Mouse (Mus musculus): ENCODE data around the gene Tet3. TPM values are rescaled to one million over a fixed set of nuclear protein-coding genes. Genes with fewer than 3 reads are reported as not detected.

Gene Tet3
- total RNA-seq, 2 experiments from 2014 or later, result 25.2 to 38.5 TPM

GRCm38 (mm10) chr6:83478217-83478616, 19.3 kb upstream of the Tet3 start:
- DNase-seq, result no peak

DNA sequence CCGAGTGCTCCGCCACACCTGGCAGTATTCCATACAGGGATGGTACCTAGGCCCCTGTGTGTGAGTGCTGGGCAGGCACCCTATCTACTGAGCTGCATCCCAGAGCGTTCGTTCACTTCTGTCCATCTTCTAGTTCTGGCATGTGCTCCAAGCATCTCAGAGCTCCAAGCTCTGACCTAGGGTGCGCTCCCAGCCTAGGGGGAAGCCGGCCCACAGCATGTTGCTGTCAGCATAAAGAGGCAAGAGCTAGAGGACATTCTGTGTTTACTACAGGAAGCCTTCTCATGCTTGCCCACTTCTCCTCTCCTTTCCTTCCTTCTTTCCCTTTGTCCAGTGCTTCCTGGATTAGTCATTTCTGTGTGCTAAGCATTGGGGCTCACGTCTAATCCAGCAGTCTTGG, 16.5 kb upstream of the Tet3 start:
- DNase-seq, result no peak

DNA sequence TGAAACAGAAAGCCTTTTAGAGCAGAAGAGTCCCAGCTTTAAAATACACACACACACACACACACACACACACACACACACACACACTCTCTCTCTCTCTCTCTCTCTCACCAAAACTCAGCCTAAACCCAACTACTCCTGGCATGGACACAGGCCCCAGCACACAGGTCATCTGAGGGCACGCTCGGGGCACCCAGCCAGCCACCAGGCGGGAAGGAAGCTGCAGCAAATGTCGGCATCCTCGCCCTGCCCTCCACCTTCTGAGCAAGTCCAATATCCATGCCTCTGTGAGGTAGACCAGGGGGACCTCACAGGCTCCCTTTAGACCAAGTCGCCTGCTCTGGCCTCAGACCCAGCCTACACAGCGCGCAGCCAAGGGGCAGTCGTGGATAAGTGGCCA, 14.4 kb upstream of the Tet3 start:
- DNase-seq, result peak; percentile 71 to 85

- no peak for DNase-seq
Measured at GRCm38 (mm10) chr6:83471739-83472138, 12.9 kb upstream of the Tet3 start.

DNA sequence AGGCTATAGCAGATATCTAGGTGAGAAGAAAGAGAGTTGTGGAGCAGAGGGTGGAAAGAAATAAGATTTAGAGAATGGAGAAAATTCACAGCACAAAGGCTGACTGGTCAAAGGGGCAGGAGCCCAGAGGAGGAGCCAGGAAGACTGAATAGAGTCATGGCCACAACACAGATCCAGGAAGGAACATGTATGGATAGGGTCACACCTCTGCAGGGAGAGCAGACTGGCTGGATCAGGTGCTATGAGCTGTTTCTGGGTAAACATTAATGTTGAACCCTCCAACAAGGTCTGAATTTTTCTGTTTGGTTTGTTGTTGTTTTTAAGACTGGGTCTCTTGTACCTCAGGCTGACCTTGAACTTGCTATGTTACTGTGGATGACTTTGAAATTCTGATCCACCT, 5.1 kb upstream of the Tet3 start:
- no peak for DNase-seq

GRCm38 (mm10) chr6:83456984-83457810, 1.7 kb downstream of the Tet3 start:
- no peak for DNase-seq

DNA sequence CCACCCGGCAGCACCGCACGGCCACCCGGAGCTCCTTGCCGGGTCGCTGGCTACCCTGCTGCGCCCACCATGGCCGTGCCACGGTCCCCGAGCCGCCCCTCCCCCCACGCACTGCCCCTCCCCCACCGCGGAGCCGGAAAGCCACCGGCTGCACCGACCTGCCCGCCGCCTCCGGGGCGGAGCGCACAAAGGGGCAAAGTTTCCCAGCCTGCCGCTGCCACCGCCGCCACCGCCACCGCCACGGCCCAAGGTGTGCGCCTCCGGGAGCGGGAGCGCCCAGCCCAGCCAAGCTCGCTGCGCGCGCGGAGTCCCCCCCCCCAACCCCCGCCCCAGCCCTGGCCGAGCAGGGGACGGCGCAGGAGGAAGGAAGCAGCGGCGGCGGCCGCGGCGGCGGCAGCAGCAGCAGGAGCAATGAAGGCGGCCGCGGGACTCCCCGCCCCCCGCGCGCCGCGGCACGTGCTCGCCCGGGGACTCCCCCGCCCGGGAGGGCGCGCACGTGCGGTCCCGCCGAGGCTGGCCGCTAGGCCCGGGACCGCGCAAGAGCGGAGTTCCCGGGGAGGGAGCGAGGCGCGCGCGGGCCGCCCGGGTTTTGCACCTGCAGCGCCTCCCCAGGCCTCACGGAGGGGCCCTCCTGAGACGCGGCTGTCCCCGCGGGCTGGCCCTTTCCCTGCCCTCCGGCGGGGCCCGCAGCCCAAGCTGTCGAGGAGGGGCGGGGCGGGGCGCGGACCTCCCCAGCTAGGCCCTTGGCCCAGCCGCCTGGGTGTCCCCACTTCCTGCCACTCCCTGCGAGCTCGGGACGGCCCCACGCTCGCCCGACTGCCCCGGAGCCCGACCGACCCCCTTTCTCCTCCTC, 2.5 kb downstream of the Tet3 start:
- DNase-seq, result peak; percentile 84 to 91

DNA sequence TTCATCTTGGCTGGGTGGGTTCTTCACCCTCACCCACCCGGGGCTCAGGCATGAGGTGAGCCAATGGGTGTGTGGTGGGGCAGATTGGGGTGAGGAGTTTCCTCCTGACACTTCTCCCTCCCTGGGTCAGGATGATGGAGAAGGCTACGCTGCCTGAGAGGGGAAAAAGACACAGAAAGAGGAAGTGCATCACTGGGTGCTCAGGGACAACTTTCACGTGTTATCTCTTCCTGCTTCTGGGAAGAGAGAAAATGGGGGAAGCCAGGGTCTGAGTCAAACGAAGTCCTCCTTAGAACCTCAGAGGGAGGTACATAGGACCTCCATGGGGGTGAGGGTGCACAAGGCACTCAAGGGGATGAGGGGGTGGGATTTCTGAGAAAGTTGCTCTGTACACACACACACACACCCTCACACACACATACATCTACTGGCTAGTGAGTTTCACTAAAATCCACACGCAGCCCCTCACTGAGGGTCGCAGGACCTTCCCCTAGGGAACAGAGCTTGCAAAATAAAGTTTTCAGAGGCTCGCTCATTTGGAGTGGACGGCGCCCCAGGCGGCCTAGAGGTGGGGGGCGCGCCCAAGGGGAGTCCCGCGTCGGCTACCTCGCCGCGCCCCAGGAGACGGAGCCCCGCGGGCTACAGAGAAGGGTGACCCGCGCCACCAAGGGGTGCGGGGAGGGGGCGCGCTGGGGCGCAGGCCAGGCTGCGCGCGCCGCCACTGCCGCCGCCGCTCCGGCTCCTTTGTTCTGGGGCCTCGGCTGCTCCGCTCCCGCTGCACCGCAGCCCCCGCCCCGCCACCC, 3.4 kb downstream of the Tet3 start:
- DNase-seq, result peak in 1 of 2 experiments; percentile 55

DNA sequence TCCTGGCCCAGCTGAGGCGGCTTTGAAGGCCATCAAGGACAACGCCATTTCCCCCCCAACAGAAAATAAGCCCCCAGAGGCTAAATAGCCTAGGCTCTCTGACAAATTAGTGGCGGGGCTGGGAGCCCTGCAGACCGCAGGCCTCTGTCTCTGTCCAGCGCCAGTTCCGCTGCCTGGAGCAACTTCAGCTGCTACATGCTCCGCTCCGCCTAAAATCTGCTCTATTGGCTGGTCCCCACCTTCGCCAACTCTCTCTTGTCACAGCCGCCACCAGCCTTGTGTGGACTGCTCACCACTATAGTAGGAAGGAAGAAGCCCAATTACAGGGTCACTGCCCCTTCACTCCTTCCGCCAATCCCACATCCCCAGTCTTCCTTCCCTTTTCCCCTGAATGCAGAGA, 5.2 kb downstream of the Tet3 start:
- no peak for DNase-seq

- no peak for DNase-seq
Measured at GRCm38 (mm10) chr6:83450451-83451303, 8.2 kb downstream of the Tet3 start.

DNA sequence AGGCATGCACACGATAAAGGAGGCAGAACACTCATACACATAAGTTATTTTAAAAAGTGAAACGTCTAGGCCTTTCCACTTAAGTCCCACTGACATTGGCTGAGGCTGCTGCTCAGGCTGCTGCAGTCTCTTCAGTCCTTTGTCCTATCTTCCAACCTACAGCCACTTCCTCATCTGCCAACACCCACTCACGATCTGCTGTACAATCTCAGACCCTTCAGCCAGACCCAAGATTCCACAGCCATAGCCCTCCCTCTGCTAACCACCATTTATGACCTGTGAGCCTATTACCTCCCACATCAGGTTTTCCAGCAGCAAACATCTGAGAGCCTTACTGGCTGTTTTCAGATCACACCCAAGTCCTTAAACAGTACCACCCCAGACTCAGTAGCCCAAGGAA, 9.4 kb downstream of the Tet3 start:
- DNase-seq, result no peak

- DNase-seq, result no peak
Measured at GRCm38 (mm10) chr6:83448911-83449310, 10.0 kb downstream of the Tet3 start.

- DNase-seq, result no peak
Measured at GRCm38 (mm10) chr6:83447031-83447430, 11.9 kb downstream of the Tet3 start.

GRCm38 (mm10) chr6:83445796-83446195, 13.1 kb downstream of the Tet3 start:
- no peak for DNase-seq

GRCm38 (mm10) chr6:83443441-83444340, 15.2 kb downstream of the Tet3 start:
- DNase-seq, result peak; percentile 84 to 92

DNA sequence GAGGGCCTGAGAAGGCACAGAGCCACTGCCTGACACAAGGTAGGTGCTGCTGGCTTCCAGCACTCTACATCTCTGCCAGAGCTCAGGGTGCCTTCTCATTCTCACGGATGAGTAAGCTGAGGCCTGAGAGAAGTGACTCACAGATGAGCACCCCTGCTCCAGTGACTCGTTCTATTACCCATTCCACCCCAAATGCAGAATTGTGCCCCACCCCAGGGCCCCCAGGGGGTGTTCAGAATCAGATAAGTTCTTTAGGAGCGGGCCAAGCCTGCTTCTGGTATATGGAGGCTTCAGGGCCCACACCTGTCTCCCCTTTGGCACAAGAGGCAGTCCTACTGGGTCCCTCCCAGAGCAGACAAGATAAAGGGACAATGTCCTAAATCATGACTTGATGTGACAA, 16.2 kb downstream of the Tet3 start:
- peak; percentile 55 to 64 for DNase-seq

DNA sequence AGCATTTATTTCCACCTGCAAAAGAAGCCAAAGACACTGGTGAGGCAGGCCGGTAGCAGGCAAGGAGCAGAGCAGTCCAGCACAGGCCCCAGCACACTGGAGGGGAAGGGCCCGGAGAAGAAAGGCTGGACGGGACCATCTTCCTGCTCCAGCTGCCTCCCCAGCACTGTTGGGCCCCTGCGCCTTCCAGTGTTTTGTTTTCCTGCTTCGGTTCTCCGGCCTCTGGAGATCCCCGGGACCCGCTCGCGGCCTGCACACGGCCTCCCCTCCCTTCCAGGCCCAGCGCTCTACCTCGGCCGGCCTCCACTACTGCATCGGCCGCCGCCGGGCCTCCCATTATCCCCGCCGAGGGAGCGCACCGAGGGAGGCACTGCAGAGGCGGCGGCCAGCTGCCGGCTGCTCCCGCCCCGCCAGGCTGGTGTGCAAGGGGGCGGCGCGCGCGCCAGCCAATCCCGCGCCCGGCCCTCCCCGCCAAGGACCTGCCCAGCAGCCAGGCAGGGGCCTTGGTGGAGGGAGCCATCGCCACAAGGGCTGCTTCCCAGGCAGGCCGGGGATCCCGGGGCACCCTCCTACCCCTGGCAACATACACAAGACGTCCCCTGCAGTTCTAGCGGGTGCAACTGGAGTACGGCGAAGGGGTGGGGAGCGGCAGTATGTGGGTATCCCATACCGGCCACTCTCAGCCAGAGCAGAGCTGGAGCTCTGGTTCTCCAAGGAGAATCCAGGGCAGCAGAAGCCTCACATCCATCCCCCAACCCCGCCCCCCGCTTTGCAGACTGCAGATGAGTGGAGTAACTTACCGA, 17.4 kb downstream of the Tet3 start:
- DNase-seq, result peak; percentile 96 to 97

DNA sequence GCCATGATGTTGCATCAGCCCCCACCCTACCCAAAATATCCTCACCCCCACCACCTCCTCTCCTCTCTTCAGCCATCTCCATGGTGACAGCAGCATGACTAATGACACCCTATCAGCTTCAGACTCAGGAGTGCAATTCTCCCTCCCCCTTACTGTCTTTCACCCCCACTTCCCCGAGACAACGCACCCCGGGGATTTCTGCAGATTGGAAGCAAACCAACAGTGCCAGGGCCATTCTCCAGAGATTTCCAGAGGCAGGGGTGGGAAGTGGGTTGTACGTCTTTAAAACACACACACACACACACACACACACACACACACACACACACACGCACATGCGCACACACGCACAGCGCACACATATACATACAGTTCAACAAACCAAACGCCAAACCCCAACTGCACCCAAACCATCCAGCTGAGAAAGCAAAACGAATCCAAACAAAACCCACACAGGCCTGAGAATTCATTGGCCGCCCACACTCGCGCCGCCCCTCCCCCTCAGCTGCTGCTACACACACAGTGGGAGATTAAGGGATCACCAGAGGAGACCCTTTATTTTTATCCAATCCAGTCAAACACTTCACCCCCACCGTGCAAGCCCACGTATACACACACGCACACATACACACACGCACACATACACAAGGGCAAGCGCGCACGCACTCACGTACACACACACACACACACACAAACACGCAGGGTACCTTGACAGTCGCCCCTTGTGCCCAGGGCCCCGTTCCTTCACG, 18.2 kb downstream of the Tet3 start:
- peak; percentile 71 to 81 for DNase-seq

DNA sequence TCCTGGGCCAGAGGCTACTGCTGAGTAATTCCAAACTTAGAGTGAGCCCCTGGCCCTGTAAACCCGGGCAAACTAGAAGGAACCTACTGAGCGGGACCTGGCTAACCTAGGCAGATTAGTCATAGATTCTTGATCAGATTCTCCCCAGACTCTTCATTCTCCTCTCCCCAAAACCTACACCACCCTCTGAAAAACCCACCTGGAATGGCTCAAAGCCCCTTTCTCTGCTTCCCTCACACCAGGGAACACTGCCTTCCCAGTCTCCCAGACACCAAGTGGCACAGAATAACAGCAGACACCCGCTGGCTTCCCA, 18.7 kb downstream of the Tet3 start:
- DNase-seq, result no peak
